Mouse (Mus musculus) midbrain, embryonic 12.5 days (tissue): Measurements from ENCODE around the gene Bcas3. TPM values are rescaled to one million over a fixed set of nuclear protein-coding genes. Genes with fewer than 3 reads are reported as not detected.

Source experiments
- ATAC-seq: fragments of 200-750 bp; cut with Nextera tagmentation; 2 replicates; pipeline ENCODE4 v1.8.0; 2017; ENCODE audit warnings: low read depth, moderate TSS enrichment, moderate library complexity; ENCODE audit not compliant: low FRiP score
- H3K27ac ChIP-seq: fragments of 300-500 bp; sonication (generic); replicated peaks from 2 replicates; pipeline ENCODE4 v1.5.1; 2016; ENCODE audit warnings: mild to moderate bottlenecking
- H3K27me3 ChIP-seq: fragments of 300-500 bp; sonication (generic); 2 replicates; pipeline ENCODE4 v1.6.1; 2016; ENCODE audit warnings: mild to moderate bottlenecking
- H3K36me3 ChIP-seq: fragments of 300-500 bp; sonication (generic); 2 replicates; pipeline ENCODE4 v1.6.1; 2016
- H3K4me1 ChIP-seq: fragments of 300-500 bp; sonication (generic); 2 replicates; pipeline ENCODE4 v1.6.1; 2016
- H3K4me2 ChIP-seq: fragments of 300-500 bp; sonication (generic); replicated peaks from 2 replicates; pipeline ENCODE4 v1.6.1; 2016; ENCODE audit warnings: mild to moderate bottlenecking, moderate library complexity
- H3K4me3 ChIP-seq: fragments of 300-500 bp; sonication (generic); 2 replicates; pipeline ENCODE4 v1.5.1; 2016; ENCODE audit warnings: mild to moderate bottlenecking
- H3K9ac ChIP-seq: fragments of 300-500 bp; sonication (generic); replicated peaks from 2 replicates; pipeline ENCODE4 v1.6.1; 2016; ENCODE audit warnings: mild to moderate bottlenecking, moderate library complexity
- H3K9me3 ChIP-seq: fragments of 300-500 bp; sonication (generic); 2 replicates; pipeline ENCODE4 v1.6.1; 2016; ENCODE audit warnings: mild to moderate bottlenecking
- WGBS: fragments of 180-500 bp; shearing (Covaris S2); methylation state at CpG from one replicate; pipeline ENCODE4 v1.1.7; 2016; 5-methylcytosine and 5-hydroxymethylcytosine counted together
- polyA plus RNA-seq: library from polyadenylated mRNA; unstranded; fragments of >200 nt; fragmentation: Nextera tagmentation; extraction: Ambion mirVana; gene quantifications from 2 replicates; pipeline ENCODE4 v1.2.1, GENCODE M21; 2016

Gene Bcas3
- polyA plus RNA-seq, 1 experiment from 2014 or later = 26.8 TPM

- Histone ChIP-seq H3K9me3 (no peaks in the 10 kb centered on the region), H3K4me2 (peak overlapping the region; percentile 59), H3K4me1 (peaks cover 21% of the 10 kb centered on the region), H3K27ac (no peak overlapping the region), H3K36me3 (no peaks in the 10 kb centered on the region), H3K9ac (no peak overlapping the region), H3K4me3 (peak overlapping the region; percentile 34), H3K27me3 (peaks cover 57% of the 10 kb centered on the region)
- no peak for ATAC-seq
- 9% methylated on average over 16 of the region's 16 CpGs for WGBS
Observed at GRCm38 (mm10) chr11:85524841-85525500, 172.0 kb downstream of the Bcas3 start.

- H3K27ac ChIP-seq = no peak overlapping the region
- no peak overlapping the region for H3K4me3 ChIP-seq
- no peak overlapping the region for H3K9ac ChIP-seq
- no peak overlapping the region for H3K4me2 ChIP-seq
- H3K27me3 ChIP-seq = peaks cover 52% of the 10 kb centered on the region
- H3K36me3 ChIP-seq = no peaks in the 10 kb centered on the region
- no peaks in the 10 kb centered on the region for H3K9me3 ChIP-seq
- 30% methylated on average over 10 of the region's 10 CpGs for WGBS
- ATAC-seq = no peak
- H3K4me1 ChIP-seq = peaks cover 21% of the 10 kb centered on the region
Observed at GRCm38 (mm10) chr11:85525501-85525885, 172.5 kb downstream of the Bcas3 start.

GRCm38 (mm10) chr11:85525979-85526775, 173.2 kb downstream of the Bcas3 start:
- Histone ChIP-seq H3K4me3 (no peak overlapping the region), H3K4me1 (peaks cover 21% of the 10 kb centered on the region), H3K4me2 (no peak overlapping the region), H3K9me3 (no peaks in the 10 kb centered on the region), H3K9ac (no peak overlapping the region), H3K27me3 (peaks cover 47% of the 10 kb centered on the region), H3K36me3 (no peaks in the 10 kb centered on the region), H3K27ac (no peak overlapping the region)
- no peak for ATAC-seq
- WGBS = 33% methylated on average over 11 of the region's 11 CpGs

GRCm38 (mm10) chr11:85527261-85527660, 174.3 kb downstream of the Bcas3 start:
- H3K27me3 ChIP-seq = peaks cover 44% of the 10 kb centered on the region
- WGBS = 16% methylated on average over 5 of the region's 5 CpGs
- H3K27ac ChIP-seq = no peak overlapping the region

GRCm38 (mm10) chr11:85529531-85530285, 176.7 kb downstream of the Bcas3 start:
- Histone ChIP-seq H3K4me2 (no peak overlapping the region), H3K4me3 (no peak overlapping the region), H3K27ac (no peak overlapping the region), H3K4me1 (peaks cover 10% of the 10 kb centered on the region), H3K9me3 (no peaks in the 10 kb centered on the region), H3K36me3 (no peaks in the 10 kb centered on the region), H3K9ac (no peak overlapping the region), H3K27me3 (peaks cover 40% of the 10 kb centered on the region)
- no peak for ATAC-seq
- 75% methylated on average over 5 of the region's 5 CpGs for WGBS

More at GRCm38 (mm10) chr11:85527261-85527660, 174.3 kb downstream of the Bcas3 start:
- Histone ChIP-seq H3K9ac (no peak overlapping the region), H3K4me1 (peaks cover 21% of the 10 kb centered on the region), H3K4me2 (no peak overlapping the region), H3K4me3 (no peak overlapping the region), H3K36me3 (no peaks in the 10 kb centered on the region), H3K9me3 (no peaks in the 10 kb centered on the region)
- no peak for ATAC-seq

GRCm38 (mm10) chr11:85540989-85541388, 188.0 kb downstream of the Bcas3 start:
- Histone ChIP-seq H3K4me1 (0 out of 2 replicates have a peak, but pooled peaks cover 3% of the 10 kb centered on the region), H3K36me3 (no peaks in the 10 kb centered on the region)

GRCm38 (mm10) chr11:85543311-85543710, 190.3 kb downstream of the Bcas3 start:
- Histone ChIP-seq H3K9me3 (no peaks in the 10 kb centered on the region), H3K27ac (no peak overlapping the region), H3K4me3 (no peak overlapping the region), H3K4me1 (0 out of 2 replicates have a peak, but pooled peaks cover 3% of the 10 kb centered on the region), H3K9ac (no peak overlapping the region), H3K27me3 (no peaks in the 10 kb centered on the region), H3K4me2 (no peak overlapping the region), H3K36me3 (no peaks in the 10 kb centered on the region)
- WGBS = 84% methylated on average over 4 of the region's 4 CpGs
- ATAC-seq = no peak

More at GRCm38 (mm10) chr11:85540989-85541388, 188.0 kb downstream of the Bcas3 start:
- ATAC-seq = no peak
- Histone ChIP-seq H3K4me3 (no peak overlapping the region), H3K4me2 (no peak overlapping the region), H3K27ac (no peak overlapping the region), H3K27me3 (no peaks in the 10 kb centered on the region), H3K9ac (no peak overlapping the region), H3K9me3 (no peaks in the 10 kb centered on the region)
- 92% methylated on average over 4 of the region's 4 CpGs for WGBS

- no peak overlapping the region for H3K4me3 ChIP-seq
- no peak overlapping the region for H3K27ac ChIP-seq
- H3K9me3 ChIP-seq = no peaks in the 10 kb centered on the region
- H3K4me2 ChIP-seq = no peak overlapping the region
- no peak for ATAC-seq
- no peak overlapping the region for H3K9ac ChIP-seq
- WGBS = 78% methylated on average over 5 of the region's 5 CpGs
- no peaks in the 10 kb centered on the region for H3K27me3 ChIP-seq
- no peaks in the 10 kb centered on the region for H3K4me1 ChIP-seq
- H3K36me3 ChIP-seq = no peaks in the 10 kb centered on the region
Observed at GRCm38 (mm10) chr11:85545602-85546001, 192.6 kb downstream of the Bcas3 start.

- Histone ChIP-seq H3K27me3 (no peaks in the 10 kb centered on the region), H3K36me3 (no peaks in the 10 kb centered on the region), H3K9ac (no peak overlapping the region), H3K4me3 (no peak overlapping the region), H3K27ac (no peak overlapping the region), H3K4me1 (no peaks in the 10 kb centered on the region), H3K9me3 (no peaks in the 10 kb centered on the region), H3K4me2 (no peak overlapping the region)
- WGBS = 79% methylated on average over 6 of the region's 6 CpGs
- ATAC-seq = no peak
Observed at GRCm38 (mm10) chr11:85547966-85548365, 195.0 kb downstream of the Bcas3 start.

GRCm38 (mm10) chr11:85549651-85550050, 196.7 kb downstream of the Bcas3 start:
- Histone ChIP-seq H3K36me3 (no peaks in the 10 kb centered on the region), H3K4me1 (no peaks in the 10 kb centered on the region), H3K9me3 (no peaks in the 10 kb centered on the region), H3K9ac (no peak overlapping the region), H3K4me3 (no peak overlapping the region), H3K27me3 (no peaks in the 10 kb centered on the region), H3K4me2 (no peak overlapping the region), H3K27ac (no peak overlapping the region)
- no peak for ATAC-seq
- WGBS = 85% methylated on average over 3 of the region's 3 CpGs

- H3K4me2 ChIP-seq = no peak overlapping the region
- H3K4me1 ChIP-seq = no peaks in the 10 kb centered on the region
- H3K36me3 ChIP-seq = no peaks in the 10 kb centered on the region
- no peak overlapping the region for H3K9ac ChIP-seq
- 87% methylated on average over 1 of the region's 1 CpGs for WGBS
- no peak overlapping the region for H3K4me3 ChIP-seq
- H3K27ac ChIP-seq = no peak overlapping the region
- no peaks in the 10 kb centered on the region for H3K9me3 ChIP-seq
- no peaks in the 10 kb centered on the region for H3K27me3 ChIP-seq
- ATAC-seq = no peak
Observed at GRCm38 (mm10) chr11:85555066-85555465, 202.1 kb downstream of the Bcas3 start.

- Histone ChIP-seq H3K4me1 (no peaks in the 10 kb centered on the region), H3K36me3 (no peaks in the 10 kb centered on the region), H3K27ac (no peak overlapping the region), H3K9me3 (no peaks in the 10 kb centered on the region), H3K27me3 (no peaks in the 10 kb centered on the region), H3K4me3 (no peak overlapping the region), H3K4me2 (no peak overlapping the region), H3K9ac (no peak overlapping the region)
- ATAC-seq = no peak
- 83% methylated on average over 2 of the region's 2 CpGs for WGBS
Observed at GRCm38 (mm10) chr11:85555721-85556120, 202.8 kb downstream of the Bcas3 start.
